Mouse (Mus musculus): ENCODE results near the gene Dupd1.
"Not testable (repeated sequence)": the region's sequence is repeated elsewhere in the genome, so short reads cannot be mapped to it uniquely, and the experiment has no call there.

Gene Dupd1

DNA sequence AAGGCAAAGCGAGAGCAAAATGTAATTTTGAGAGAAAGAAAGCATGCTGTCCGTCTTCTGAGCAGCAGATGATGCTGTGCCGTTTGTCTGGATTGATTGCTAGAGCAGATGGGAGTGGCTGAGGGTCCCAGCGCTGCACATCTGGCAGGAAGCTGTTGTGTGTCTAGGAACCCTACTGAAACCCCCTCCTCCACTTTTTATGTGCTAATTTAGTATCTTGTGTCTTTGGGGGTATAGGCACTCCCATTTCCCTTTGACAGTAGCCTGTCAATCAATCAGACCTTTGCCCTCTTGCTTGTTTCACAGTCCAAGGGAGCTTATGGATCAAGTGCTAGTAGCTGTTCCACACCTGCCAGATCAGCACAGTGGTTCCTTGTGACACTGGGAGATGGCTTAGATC lies 41.3 kb downstream of the Dupd1 start:
- DNase-seq = no peak

DNA sequence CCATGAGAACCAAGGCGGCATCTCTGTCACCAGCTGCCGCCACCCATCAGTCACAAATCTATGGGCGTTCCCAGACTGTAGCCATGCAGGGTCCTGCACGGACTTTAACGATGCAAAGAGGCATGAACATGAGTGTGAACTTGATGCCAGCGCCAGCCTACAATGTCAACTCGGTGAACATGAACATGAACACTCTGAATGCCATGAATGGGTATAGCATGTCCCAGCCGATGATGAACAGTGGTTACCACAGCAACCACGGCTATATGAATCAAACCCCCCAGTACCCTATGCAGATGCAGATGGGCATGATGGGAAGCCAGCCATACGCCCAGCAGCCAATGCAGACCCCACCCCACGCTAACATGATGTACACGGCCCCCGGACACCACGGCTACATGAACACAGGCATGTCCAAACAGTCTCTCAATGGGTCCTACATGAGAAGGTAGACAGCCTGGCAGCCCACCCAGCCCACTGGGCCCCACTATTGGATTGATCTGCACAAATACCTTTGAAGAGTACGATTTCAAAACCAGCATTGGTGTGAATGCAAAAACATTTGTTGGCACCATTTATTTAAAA lies 43.9 kb downstream of the Dupd1 start:
- not testable (repeated sequence) for DNase-seq

DNA sequence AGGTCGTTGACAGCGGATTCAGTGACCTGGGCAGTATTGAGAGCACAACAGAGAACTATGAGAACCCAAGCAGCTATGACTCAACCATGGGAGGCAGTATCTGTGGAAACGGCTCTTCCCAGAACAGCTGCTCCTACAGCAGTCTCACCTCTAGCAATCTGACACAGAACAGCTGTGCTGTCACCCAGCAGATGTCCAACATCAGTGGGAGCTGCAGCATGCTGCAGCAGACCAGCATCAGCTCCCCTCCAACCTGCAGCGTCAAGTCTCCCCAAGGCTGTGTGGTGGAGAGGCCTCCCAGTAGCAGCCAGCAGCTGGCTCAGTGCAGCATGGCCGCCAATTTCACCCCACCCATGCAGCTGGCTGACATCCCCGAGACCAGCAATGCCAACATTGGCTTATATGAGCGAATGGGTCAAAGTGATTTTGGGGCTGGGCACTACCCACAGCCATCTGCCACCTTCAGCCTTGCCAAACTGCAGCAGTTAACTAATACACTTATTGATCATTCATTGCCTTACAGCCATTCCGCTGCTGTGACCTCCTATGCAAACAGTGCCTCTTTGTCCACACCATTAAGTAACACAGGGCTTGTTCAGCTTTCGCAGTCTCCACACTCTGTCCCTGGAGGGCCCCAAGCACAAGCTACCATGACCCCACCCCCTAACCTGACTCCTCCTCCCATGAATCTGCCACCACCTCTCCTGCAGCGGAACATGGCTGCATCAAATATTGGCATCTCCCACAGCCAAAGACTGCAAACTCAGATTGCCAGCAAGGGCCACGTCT lies 44.5 kb downstream of the Dupd1 start:
- DNase-seq = no peak

DNA sequence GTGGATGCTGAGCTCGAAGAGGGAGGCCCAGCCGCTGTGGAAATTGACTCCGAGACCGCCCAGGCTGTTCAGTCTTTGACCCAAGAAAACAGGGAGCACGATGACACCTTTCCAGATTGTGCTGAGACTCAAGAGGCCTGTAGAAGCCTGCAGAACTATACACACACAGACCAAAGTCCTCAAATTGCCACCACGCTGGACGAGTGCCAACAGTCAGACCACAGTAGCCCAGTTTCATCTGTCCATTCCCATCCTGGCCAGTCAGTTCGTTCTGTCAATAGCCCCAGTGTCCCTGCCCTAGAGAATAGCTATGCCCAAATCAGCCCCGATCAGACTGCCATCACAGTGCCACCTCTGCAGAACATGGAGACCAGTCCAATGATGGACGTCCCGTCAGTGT lies 45.2 kb downstream of the Dupd1 start:
- DNase-seq = no peak

DNA sequence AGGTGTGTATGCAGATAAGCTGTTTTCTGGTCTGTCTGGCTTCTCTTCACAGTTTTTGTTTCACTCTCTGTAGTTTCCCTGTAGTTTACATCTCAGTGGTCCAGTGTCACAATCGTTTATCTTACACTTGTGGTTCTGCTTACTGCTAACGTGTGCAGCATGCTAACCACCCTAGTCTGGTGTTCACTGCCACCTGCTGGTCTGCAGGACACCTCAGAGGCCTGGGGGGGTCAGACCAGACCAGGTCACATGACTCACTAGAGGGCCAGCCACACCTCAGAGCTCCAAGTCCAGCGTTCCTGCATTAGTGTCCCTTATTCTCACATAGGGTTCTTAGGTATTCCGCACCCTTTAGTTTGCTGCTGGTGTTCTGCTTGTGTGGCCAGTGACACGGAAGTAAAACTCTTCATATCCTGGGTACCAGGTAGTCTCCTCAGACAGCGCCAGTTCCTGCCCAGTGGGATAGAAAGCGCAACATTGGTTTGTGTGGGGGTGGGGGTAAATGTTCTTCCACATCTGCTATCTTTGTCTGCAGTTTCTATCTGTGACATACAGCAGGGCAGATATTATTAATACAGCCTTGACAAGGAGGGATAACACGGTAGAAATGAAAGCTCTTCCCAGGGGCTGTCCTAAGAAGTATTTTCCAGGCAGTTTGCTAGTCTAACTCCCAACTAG lies 51.8 kb downstream of the Dupd1 start:
- DNase-seq = no peak

DNA sequence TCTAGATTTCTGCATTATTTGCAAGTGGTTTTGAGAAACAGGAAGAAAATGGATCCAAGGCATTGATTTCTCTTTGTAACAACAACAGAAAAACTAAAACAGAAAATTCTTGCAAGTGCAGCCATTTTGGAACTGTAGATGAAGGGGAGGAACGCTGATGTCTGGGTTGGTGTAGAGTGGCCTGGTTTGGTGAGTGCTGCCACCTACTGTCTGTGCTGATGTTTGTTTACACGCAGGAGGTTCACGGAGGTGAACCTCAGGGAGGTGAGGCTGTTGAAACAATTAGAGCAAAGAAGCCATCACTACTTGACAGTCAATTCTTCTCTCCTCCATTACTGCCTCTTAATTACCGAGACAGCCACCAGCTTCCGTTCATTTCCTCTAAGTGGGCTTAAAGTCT lies 54.7 kb downstream of the Dupd1 start:
- peak; percentile 65 for DNase-seq

DNA sequence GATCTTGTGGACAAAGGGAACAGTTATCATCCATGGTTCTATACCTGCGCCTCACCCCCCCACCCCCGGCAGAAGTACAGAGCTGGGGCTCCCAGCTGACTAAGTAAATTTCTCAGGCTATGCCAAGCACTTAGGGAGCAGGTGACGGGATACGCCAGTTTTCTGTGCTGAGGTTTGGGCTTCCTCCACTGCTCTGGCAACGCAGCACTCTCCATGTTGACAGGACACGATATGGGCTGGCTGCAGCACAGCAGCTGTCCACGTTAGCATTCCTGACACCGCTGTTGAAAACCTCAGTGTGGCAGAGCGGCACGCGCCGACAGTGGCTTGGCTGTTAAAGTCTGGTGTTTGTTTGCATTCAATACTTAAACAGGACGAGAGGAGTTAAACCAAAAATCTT lies 55.2 kb downstream of the Dupd1 start:
- DNase-seq = no peak

DNA sequence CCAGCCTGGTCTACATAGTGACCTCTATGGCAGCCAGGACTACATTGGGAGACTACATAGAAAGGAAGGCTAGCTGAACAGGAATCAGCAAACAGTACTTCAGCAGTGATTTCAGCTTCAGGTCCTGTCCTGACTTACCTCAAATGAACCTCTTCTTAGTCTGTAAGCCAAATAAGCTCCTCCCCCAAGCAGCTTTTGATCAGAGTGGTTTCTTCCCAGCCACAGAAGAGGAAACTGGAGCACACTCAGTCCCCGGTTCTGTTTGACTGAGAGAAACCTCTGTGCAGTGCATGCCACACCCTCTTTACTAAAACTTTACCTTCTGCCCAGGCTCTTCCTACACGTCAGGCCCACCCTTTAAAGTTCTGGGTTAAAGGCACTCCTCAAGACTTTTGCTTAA lies 60.6 kb downstream of the Dupd1 start:
- DNase-seq = no peak

DNA sequence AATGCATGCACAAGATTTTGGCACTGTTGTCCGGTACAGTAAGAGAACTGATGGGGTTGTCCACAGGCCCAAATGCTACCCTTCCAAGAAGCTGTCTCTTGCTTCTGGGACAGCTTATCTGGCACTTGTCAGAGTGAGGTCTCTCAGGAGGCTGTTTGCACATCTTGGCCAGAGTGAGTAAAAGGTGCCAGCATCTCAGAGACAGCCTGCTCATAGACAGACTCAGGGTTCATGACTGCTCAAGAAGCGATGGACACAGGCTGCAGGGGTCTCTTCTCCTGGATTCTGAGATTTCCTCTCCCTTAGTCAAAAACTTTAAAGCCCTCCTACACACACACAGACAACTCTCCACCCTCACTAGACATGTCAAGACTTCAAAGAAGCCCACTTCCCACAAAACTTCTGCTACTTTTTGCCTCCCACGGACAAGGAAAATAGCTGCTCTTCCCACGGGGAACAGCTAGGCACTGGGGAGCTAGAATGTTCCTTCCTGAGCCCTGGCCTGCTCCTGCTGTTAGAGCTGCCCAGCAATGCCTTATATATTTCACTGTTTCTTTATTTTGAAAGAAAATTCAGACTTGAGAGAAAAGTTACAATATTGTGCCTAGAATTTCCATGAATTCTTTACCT lies 73.5 kb downstream of the Dupd1 start:
- no peak for DNase-seq

DNA sequence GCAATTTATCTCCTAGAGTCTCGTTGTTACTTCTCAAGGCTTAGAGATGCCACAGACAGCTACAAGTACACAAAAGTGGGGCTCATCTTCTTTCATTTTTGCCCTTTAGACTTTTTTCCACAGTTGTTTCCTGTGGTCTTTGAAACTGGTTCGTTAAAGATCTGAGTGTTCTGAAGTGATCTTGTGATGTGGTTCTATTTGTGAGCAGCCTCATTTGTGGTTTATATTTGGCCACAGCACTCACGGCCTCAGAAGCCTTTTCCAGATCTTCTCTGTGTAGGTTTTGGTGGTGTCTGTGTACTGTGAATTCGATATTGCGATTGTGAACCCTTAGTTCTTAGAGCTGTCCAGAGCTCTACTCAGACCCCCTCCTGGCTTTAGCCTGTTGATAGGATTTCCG lies 77.8 kb downstream of the Dupd1 start:
- no peak for DNase-seq

DNA sequence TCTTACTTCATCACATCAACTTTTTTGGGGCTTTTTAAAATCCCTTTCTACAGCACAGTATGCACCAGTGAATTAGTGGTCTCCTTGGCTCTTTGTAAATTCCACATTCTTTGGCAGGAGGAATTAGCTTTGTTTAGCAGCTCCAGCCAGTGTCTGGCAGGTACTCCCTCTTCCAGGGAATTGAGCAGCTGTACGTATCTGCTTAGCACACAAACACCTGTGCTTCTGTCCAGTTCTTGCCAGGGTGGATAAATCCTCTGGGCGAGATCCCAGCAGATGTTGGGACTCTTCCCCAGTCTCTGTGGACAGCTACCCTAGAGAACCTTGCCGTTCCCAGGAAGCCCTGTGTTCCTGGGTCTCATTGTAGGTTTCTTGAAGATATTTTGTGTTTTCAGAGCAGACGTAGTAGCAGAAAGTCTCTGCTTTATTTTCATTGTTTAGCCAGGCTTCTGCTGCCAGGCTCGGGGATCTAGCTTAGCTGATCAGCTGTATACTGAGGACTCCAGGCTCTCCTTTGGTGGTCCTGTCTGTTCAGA lies 82.6 kb downstream of the Dupd1 start:
- no peak for DNase-seq

All from cerebellum, adult 8-10 months (tissue).